Mouse (Mus musculus): ENCODE data around the gene Commd3. TPM values are rescaled to one million over a fixed set of nuclear protein-coding genes. Genes with fewer than 3 reads are reported as not detected.

The Commd3 gene
- polyA plus RNA-seq, 1 experiment from 2014 or later, result 207 TPM

- Histone ChIP-seq H3K4me1 (peaks cover 17% of the 10 kb centered on the region; the same call in 1 of the 2 replicates), H3K27ac (no peak overlapping the region), H3K9me3 (no peaks in the 10 kb centered on the region), H3K9ac (no peak overlapping the region), H3K27me3 (peaks cover 62% of the 10 kb centered on the region), H3K36me3 (peaks cover 8% of the 10 kb centered on the region), H3K4me3 (no peak overlapping the region), H3K4me2 (replicated peaks) (no peak overlapping the region)
- 5% methylated on average over 9 of the region's 9 CpGs for WGBS
- ATAC-seq (ENCODE audit: insufficient number of reproducible peaks, insufficient read depth, low FRiP score, low TSS enrichment), result no peak
Observed at GRCm38 (mm10) chr2:18687671-18688170, 15.5 kb downstream of the Commd3 start.

- Histone ChIP-seq H3K9ac (no peak overlapping the region), H3K27me3 (peaks cover 62% of the 10 kb centered on the region), H3K4me1 (peaks cover 17% of the 10 kb centered on the region; the same call in 1 of the 2 replicates), H3K4me3 (peak overlapping the region; percentile 45), H3K9me3 (no peaks in the 10 kb centered on the region), H3K4me2 (replicated peaks) (peak overlapping the region; percentile 85), H3K27ac (no peak overlapping the region), H3K36me3 (peaks cover 8% of the 10 kb centered on the region)
- ATAC-seq (ENCODE audit: insufficient number of reproducible peaks, insufficient read depth, low FRiP score, low TSS enrichment), result no peak
- WGBS, result 8% methylated on average over 6 of the region's 6 CpGs
Observed at GRCm38 (mm10) chr2:18688286-18688685, 16.1 kb downstream of the Commd3 start.

- no peak overlapping the region for H3K27ac ChIP-seq
- H3K27me3 ChIP-seq, result peaks cover 62% of the 10 kb centered on the region
- H3K4me1 ChIP-seq, result peaks cover 17% of the 10 kb centered on the region; the same call in 1 of the 2 replicates
- H3K9ac ChIP-seq, result no peak overlapping the region
- peak overlapping the region; percentile 85 for H3K4me2 ChIP-seq (replicated peaks)
- under 1% methylated on average over 45 of the region's 45 CpGs for WGBS
- H3K9me3 ChIP-seq, result no peaks in the 10 kb centered on the region
- peaks cover 8% of the 10 kb centered on the region for H3K36me3 ChIP-seq
- peak overlapping the region; percentile 45 for H3K4me3 ChIP-seq
- no peak for ATAC-seq (ENCODE audit: insufficient number of reproducible peaks, insufficient read depth, low FRiP score, low TSS enrichment)
Observed at GRCm38 (mm10) chr2:18688708-18689063, 16.5 kb downstream of the Commd3 start.

- H3K4me3 ChIP-seq, result peak overlapping the region; percentile 45
- H3K27ac ChIP-seq, result no peak overlapping the region
- H3K36me3 ChIP-seq, result peaks cover 2% of the 10 kb centered on the region; the same call in 1 of the 2 replicates
- H3K9me3 ChIP-seq, result no peaks in the 10 kb centered on the region
- peak; percentile 24; the same call in 1 of the 2 replicates for ATAC-seq (ENCODE audit: insufficient number of reproducible peaks, insufficient read depth, low FRiP score, low TSS enrichment)
- H3K9ac ChIP-seq, result peak overlapping the region; percentile 33
- peak overlapping the region; percentile 85 for H3K4me2 ChIP-seq (replicated peaks)
- WGBS, result under 1% methylated on average over 51 of the region's 51 CpGs
- H3K4me1 ChIP-seq, result peaks cover 17% of the 10 kb centered on the region; the same call in 1 of the 2 replicates
- peaks cover 58% of the 10 kb centered on the region for H3K27me3 ChIP-seq
Observed at GRCm38 (mm10) chr2:18689064-18689921, 17.1 kb downstream of the Commd3 start.

GRCm38 (mm10) chr2:18690055-18690691, 18.0 kb downstream of the Commd3 start:
- peak overlapping the region; percentile 85 for H3K4me2 ChIP-seq (replicated peaks)
- ATAC-seq (ENCODE audit: insufficient number of reproducible peaks, insufficient read depth, low FRiP score, low TSS enrichment), result peak; percentile 59
- WGBS, result under 1% methylated on average over 56 of the region's 58 CpGs
- H3K27ac ChIP-seq, result no peak overlapping the region
- H3K4me3 ChIP-seq, result peak overlapping the region; percentile 45
- H3K9me3 ChIP-seq, result no peaks in the 10 kb centered on the region
- peaks cover 60% of the 10 kb centered on the region for H3K27me3 ChIP-seq
- H3K9ac ChIP-seq, result peak overlapping the region; percentile 33
- no peaks in the 10 kb centered on the region for H3K36me3 ChIP-seq
- H3K4me1 ChIP-seq, result peaks cover 22% of the 10 kb centered on the region; the same call in 1 of the 2 replicates

GRCm38 (mm10) chr2:18690756-18691155, 18.6 kb downstream of the Commd3 start:
- Histone ChIP-seq H3K27me3 (peaks cover 64% of the 10 kb centered on the region), H3K9ac (no peak overlapping the region), H3K4me1 (peaks cover 22% of the 10 kb centered on the region; the same call in 1 of the 2 replicates), H3K36me3 (no peaks in the 10 kb centered on the region), H3K9me3 (no peaks in the 10 kb centered on the region), H3K4me2 (replicated peaks) (peak overlapping the region; percentile 85; the same call in 1 of the 2 replicates), H3K4me3 (no peak overlapping the region), H3K27ac (no peak overlapping the region)
- no peak for ATAC-seq (ENCODE audit: insufficient number of reproducible peaks, insufficient read depth, low FRiP score, low TSS enrichment)
- WGBS, result 1% methylated on average over 9 of the region's 9 CpGs

GRCm38 (mm10) chr2:18692031-18692430, 19.8 kb downstream of the Commd3 start:
- no peak for ATAC-seq (ENCODE audit: insufficient number of reproducible peaks, insufficient read depth, low FRiP score, low TSS enrichment)
- Histone ChIP-seq H3K36me3 (no peaks in the 10 kb centered on the region), H3K4me1 (peaks cover 22% of the 10 kb centered on the region; the same call in 1 of the 2 replicates)

GRCm38 (mm10) chr2:18692548-18692947, 20.4 kb downstream of the Commd3 start:
- Histone ChIP-seq H3K9me3 (no peaks in the 10 kb centered on the region), H3K9ac (no peak overlapping the region), H3K4me1 (peaks cover 22% of the 10 kb centered on the region; the same call in 1 of the 2 replicates), H3K4me3 (no peak overlapping the region), H3K36me3 (no peaks in the 10 kb centered on the region), H3K27ac (no peak overlapping the region), H3K4me2 (replicated peaks) (no peak overlapping the region), H3K27me3 (peaks cover 54% of the 10 kb centered on the region)
- no peak for ATAC-seq (ENCODE audit: insufficient number of reproducible peaks, insufficient read depth, low FRiP score, low TSS enrichment)
- 0% methylated on average over 1 of the region's 1 CpGs for WGBS

More at GRCm38 (mm10) chr2:18692031-18692430, 19.8 kb downstream of the Commd3 start:
- Histone ChIP-seq H3K27me3 (peaks cover 59% of the 10 kb centered on the region), H3K4me3 (no peak overlapping the region), H3K9me3 (no peaks in the 10 kb centered on the region), H3K27ac (no peak overlapping the region), H3K4me2 (replicated peaks) (no peak overlapping the region), H3K9ac (no peak overlapping the region)

- Histone ChIP-seq H3K27me3 (peaks cover 53% of the 10 kb centered on the region), H3K27ac (no peak overlapping the region), H3K9ac (no peak overlapping the region), H3K4me2 (replicated peaks) (peak overlapping the region; percentile 97), H3K4me3 (peak overlapping the region; percentile 57; the same call in 1 of the 2 replicates), H3K36me3 (no peaks in the 10 kb centered on the region), H3K4me1 (peaks cover 22% of the 10 kb centered on the region; the same call in 1 of the 2 replicates), H3K9me3 (no peaks in the 10 kb centered on the region)
- WGBS, result under 1% methylated on average over 5 of the region's 5 CpGs
- ATAC-seq (ENCODE audit: insufficient number of reproducible peaks, insufficient read depth, low FRiP score, low TSS enrichment), result no peak
Observed at GRCm38 (mm10) chr2:18693491-18693870, 21.3 kb downstream of the Commd3 start.

GRCm38 (mm10) chr2:18693871-18694610, 21.9 kb downstream of the Commd3 start, which contains the start of gene Spag6:
Gene Spag6 (plus strand): TSS chr2:18694032.
- peaks cover 24% of the 10 kb centered on the region for H3K4me1 ChIP-seq
- H3K9me3 ChIP-seq, result no peaks in the 10 kb centered on the region
- peak within 1 kb of the TSS; percentile 73 for H3K9ac ChIP-seq
- WGBS, result under 1% methylated on average over 61 of the region's 61 CpGs
- no peaks in the 10 kb centered on the region for H3K36me3 ChIP-seq
- peak within 1 kb of the TSS; percentile 57 for H3K4me3 ChIP-seq
- peak; percentile 75 for ATAC-seq (ENCODE audit: insufficient number of reproducible peaks, insufficient read depth, low FRiP score, low TSS enrichment)
- H3K27me3 ChIP-seq, result peaks cover 53% of the 10 kb centered on the region
- H3K27ac ChIP-seq, result no peak within 1 kb of the TSS
- H3K4me2 ChIP-seq (replicated peaks), result peak within 1 kb of the TSS; percentile 97

- no peaks in the 10 kb centered on the region for H3K36me3 ChIP-seq
- peak overlapping the region; percentile 73 for H3K9ac ChIP-seq
- H3K27ac ChIP-seq, result no peak overlapping the region
- 1% methylated on average over 20 of the region's 20 CpGs for WGBS
- H3K27me3 ChIP-seq, result peaks cover 53% of the 10 kb centered on the region
- H3K9me3 ChIP-seq, result no peaks in the 10 kb centered on the region
- peaks cover 22% of the 10 kb centered on the region for H3K4me1 ChIP-seq
- ATAC-seq (ENCODE audit: insufficient number of reproducible peaks, insufficient read depth, low FRiP score, low TSS enrichment), result no peak
- peak overlapping the region; percentile 97 for H3K4me2 ChIP-seq (replicated peaks)
- peak overlapping the region; percentile 57 for H3K4me3 ChIP-seq
Observed at GRCm38 (mm10) chr2:18694611-18694950, 22.4 kb downstream of the Commd3 start.

Data from embryonic facial prominence, embryonic 12.5 days (tissue).